Mouse (Mus musculus): ENCODE data around the gene Gm21440. TPM values are rescaled to one million over a fixed set of nuclear protein-coding genes. Genes with fewer than 3 reads are reported as not detected.
"Not testable (repeated sequence)": the region's sequence is repeated elsewhere in the genome, so short reads cannot be mapped to it uniquely, and the experiment has no call there.

Gm21440 gene
- not detected in 2 replicates for polyA plus RNA-seq (2015; fragmentation: Nextera tagmentation; extraction: Ambion mirVana)

DNA sequence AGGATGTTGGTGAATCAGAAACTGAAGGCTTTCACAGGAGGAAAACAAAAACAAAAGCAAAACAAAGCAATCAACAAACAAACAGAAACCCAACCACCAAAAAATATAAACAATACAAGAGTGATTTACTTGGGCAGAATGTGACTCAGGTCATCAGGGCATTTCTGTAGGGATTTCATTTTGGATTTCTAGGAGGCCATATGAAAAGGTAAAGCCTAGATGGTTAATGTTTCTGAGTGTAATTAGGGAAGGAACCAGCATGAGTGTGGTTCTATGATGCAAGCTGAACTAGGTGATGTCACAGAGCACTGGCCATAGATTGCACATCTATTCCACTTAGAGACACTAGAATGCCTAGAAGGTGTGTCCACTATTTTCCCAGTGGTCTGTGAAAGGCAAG, at the start of gene Gm21440, which contains the start of gene Gm21454:
Gene Gm21440, plus strand, starts transcription at position 301 of the 400 bp plus-strand sequence.
Gene Gm21454, plus strand, starts transcription at position 352 of the 400 bp plus-strand sequence.
- not testable (repeated sequence) for H3K27ac ChIP-seq (replicated peaks); H3K9me3 ChIP-seq (replicated peaks); H3K27me3 ChIP-seq; H3K4me1 ChIP-seq (replicated peaks); H3K36me3 ChIP-seq (replicated peaks); ATAC-seq (ENCODE audit: insufficient read depth); H3K9ac ChIP-seq; H3K4me3 ChIP-seq (replicated peaks); H3K4me2 ChIP-seq

DNA sequence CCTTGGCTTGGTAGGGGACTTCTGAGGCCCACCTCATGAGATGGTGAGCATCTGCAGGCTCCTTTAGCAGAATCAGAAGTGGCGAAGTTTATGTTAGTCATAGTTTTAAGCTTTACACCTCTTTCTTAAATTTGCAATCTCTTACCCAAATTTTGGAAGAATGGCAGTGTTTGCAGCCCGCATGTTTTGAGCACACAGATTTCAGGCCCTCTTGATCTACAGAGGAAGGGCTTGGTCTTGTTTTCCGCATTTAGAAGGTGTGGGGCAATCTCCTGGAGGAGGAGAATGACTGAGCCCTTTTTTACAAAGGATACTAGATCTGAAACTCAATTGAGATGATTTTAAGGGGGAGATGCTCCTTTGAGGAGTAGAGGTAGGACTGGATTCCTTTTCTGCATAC, 28.4 kb upstream of the Gm21440 start, which contains the start of gene Gm21828:
Gene Gm21828, minus strand, starts transcription at position 101 of the 400 bp plus-strand sequence.
- not testable (repeated sequence) for H3K9me3 ChIP-seq (replicated peaks); ATAC-seq (ENCODE audit: insufficient read depth); H3K4me3 ChIP-seq (replicated peaks); H3K9ac ChIP-seq; H3K4me1 ChIP-seq (replicated peaks); H3K27me3 ChIP-seq; H3K4me2 ChIP-seq; H3K36me3 ChIP-seq (replicated peaks); H3K27ac ChIP-seq (replicated peaks)
- no CpG with 5 or more reads among the region's 3 CpGs for WGBS (ENCODE audit: insufficient replicate concordance)

Other genes with a start within 250 kb of the Gm21440 start
- gene Gm20807, start 209.5 kb upstream of the Gm21440 start, polyA plus RNA-seq (2015; fragmentation: Nextera tagmentation; extraction: Ambion mirVana): not detected in 2 replicates
- gene Gm21891, start 118.9 kb upstream of the Gm21440 start, polyA plus RNA-seq (2015; fragmentation: Nextera tagmentation; extraction: Ambion mirVana): not detected in 2 replicates
- not detected in 2 replicates for gene Gm21425, start 90.4 kb upstream of the Gm21440 start, polyA plus RNA-seq (2015; fragmentation: Nextera tagmentation; extraction: Ambion mirVana)
- gene Gm21828, start 28.5 kb upstream of the Gm21440 start, polyA plus RNA-seq (2015; fragmentation: Nextera tagmentation; extraction: Ambion mirVana): not detected in 2 replicates
- not detected in 2 replicates for gene Gm21454, start 51 bp downstream of the Gm21440 start, polyA plus RNA-seq (2015; fragmentation: Nextera tagmentation; extraction: Ambion mirVana)
- gene Gm21725, start 96.7 kb downstream of the Gm21440 start, polyA plus RNA-seq (2015; fragmentation: Nextera tagmentation; extraction: Ambion mirVana): not detected in 2 replicates
- gene Gm21866, start 213.2 kb downstream of the Gm21440 start, polyA plus RNA-seq (2015; fragmentation: Nextera tagmentation; extraction: Ambion mirVana): not detected in 2 replicates
- not detected in 2 replicates for gene Gm20773, start 241.6 kb downstream of the Gm21440 start, polyA plus RNA-seq (2015; fragmentation: Nextera tagmentation; extraction: Ambion mirVana)

Measured in liver, embryonic 15.5 days (tissue).